Mouse (Mus musculus) liver, embryonic 14.5 days (tissue): ENCODE results near the gene Cdk8. TPM values are rescaled to one million over a fixed set of nuclear protein-coding genes. Genes with fewer than 3 reads are reported as not detected.
A peak's percentile ranks its signal among the peaks of the same experiment; 100 is the strongest.

ENCODE experiments used
- ATAC-seq: fragments of 200-750 bp; cut with Nextera tagmentation; 2 replicates; pipeline ENCODE4 v1.8.0; 2017; ENCODE audit warnings: moderate number of reproducible peaks, mild to moderate bottlenecking, moderate library complexity; ENCODE audit not compliant: insufficient read depth
- DNase-seq, 3 experiments: peaks; one replicate each; pipeline ENCODE4 v3.0.0-alpha.2; 2012 to 2013; ENCODE audit warnings: low read depth in 3 of 3, low spot score in 3 of 3
- H3K27ac ChIP-seq: fragments of 300-500 bp; sonication (generic); 2 replicates; pipeline ENCODE4 v1.5.1; 2014; ENCODE audit warnings: moderate library complexity, mild to moderate bottlenecking, control low read depth, inconsistent platforms
- H3K27me3 ChIP-seq: fragments of 300-500 bp; sonication (generic); 2 replicates; pipeline ENCODE4 v1.6.1; 2014; ENCODE audit warnings: mild to moderate bottlenecking, low read length, moderate library complexity; ENCODE audit not compliant: control insufficient read depth, insufficient read depth
- H3K36me3 ChIP-seq: fragments of 300-500 bp; sonication (generic); replicated peaks from 2 replicates; pipeline ENCODE4 v1.6.1; 2014; ENCODE audit warnings: low read depth; ENCODE audit not compliant: control insufficient read depth, insufficient read depth
- H3K4me1 ChIP-seq, 2 experiments: fragments of 200-500 bp in 1 of 2; fragments of 300-500 bp in 1 of 2; sonication (generic) in 1 of 2; replicated peaks; 2 replicates each; pipeline ENCODE4 v1.6.1; 2012 to 2014; ENCODE audit warnings: antibody characterized with exemption in 1 of 2, inconsistent platforms in 1 of 2, low read length in 1 of 2; ENCODE audit not compliant: control insufficient read depth in 2 of 2, insufficient read depth in 2 of 2
- H3K4me2 ChIP-seq: fragments of 300-500 bp; sonication (generic); 2 replicates; pipeline ENCODE4 v1.6.1; 2014; ENCODE audit warnings: low read depth, mild to moderate bottlenecking, control low read depth, moderate library complexity
- H3K4me3 ChIP-seq, 2 experiments: fragments of 200-500 bp in 1 of 2; fragments of 300-500 bp in 1 of 2; sonication (generic) in 1 of 2; 2 replicates each; pipeline ENCODE4 v1.5.1; 2012 to 2014; ENCODE audit warnings: low read depth in 2 of 2, low read length in 2 of 2, mild to moderate bottlenecking in 2 of 2, control low read depth in 1 of 2, inconsistent platforms in 1 of 2, moderate library complexity in 1 of 2; ENCODE audit not compliant: insufficient read depth in 1 of 2
- H3K9ac ChIP-seq: fragments of 300-500 bp; sonication (generic); replicated peaks from 2 replicates; pipeline ENCODE4 v1.6.1; 2014; ENCODE audit warnings: mild to moderate bottlenecking, control low read depth, moderate library complexity
- H3K9me3 ChIP-seq: fragments of 300-500 bp; sonication (generic); 2 replicates; pipeline ENCODE4 v1.6.1; 2016; ENCODE audit warnings: low read length, mixed read lengths; ENCODE audit not compliant: control insufficient read depth
- CTCF ChIP-seq: IDR thresholded peaks from 2 replicates; pipeline ENCODE4 v1.5.1; 2016; ENCODE audit warnings: antibody characterized with exemption, low read depth, control low read depth
- EP300 ChIP-seq: IDR thresholded peaks from 2 replicates; pipeline ENCODE4 v1.6.1; 2016; ENCODE audit warnings: antibody characterized with exemption, low read depth
- WGBS: fragments of 180-500 bp; shearing (Covaris S2); extraction: QIAGEN DNeasy Blood & Tissue Kit; methylation state at CpG from one replicate; pipeline ENCODE4 v1.1.7; 2014; ENCODE audit not compliant: insufficient replicate concordance; 5-methylcytosine and 5-hydroxymethylcytosine counted together
- polyA plus RNA-seq, 2 experiments: library from polyadenylated mRNA; depleted of rRNA in 1 of 2; stranded (reverse) in 1 of 2; unstranded in 1 of 2; fragments of >200 nt; fragmentation: Nextera tagmentation in 1 of 2; extraction: Ambion mirVana in 1 of 2; gene quantifications; 2 replicates each; pipeline versions ENCODE4 v1.2.1 to v1.2.3; 2012 to 2014

Gene Cdk8
- polyA plus RNA-seq, 2 experiments: 25.8 to 42.5 TPM

- Histone ChIP-seq H3K4me2 (no peak overlapping the region), H3K4me3 (no peak overlapping the region), H3K27me3 (no peaks in the 10 kb centered on the region), H3K36me3 (peaks cover 3% of the 10 kb centered on the region; the same call in 1 of the 2 replicates), H3K4me1 (no peaks in the 10 kb centered on the region), H3K9me3 (peaks cover 2% of the 10 kb centered on the region; the same call in 1 of the 2 replicates), H3K9ac (no peak overlapping the region), H3K27ac (no peak overlapping the region)
- no peak for ATAC-seq
- no peak for DNase-seq
- no peak for TF ChIP-seq EP300
- peak; percentile 51; the same call in 1 of the 2 replicates for TF ChIP-seq CTCF
- WGBS: 85% methylated on average over 6 of the region's 6 CpGs
These were observed 30.4 kb upstream of the Cdk8 start for GRCm38 (mm10) chr5:146200580-146200979.

DNA sequence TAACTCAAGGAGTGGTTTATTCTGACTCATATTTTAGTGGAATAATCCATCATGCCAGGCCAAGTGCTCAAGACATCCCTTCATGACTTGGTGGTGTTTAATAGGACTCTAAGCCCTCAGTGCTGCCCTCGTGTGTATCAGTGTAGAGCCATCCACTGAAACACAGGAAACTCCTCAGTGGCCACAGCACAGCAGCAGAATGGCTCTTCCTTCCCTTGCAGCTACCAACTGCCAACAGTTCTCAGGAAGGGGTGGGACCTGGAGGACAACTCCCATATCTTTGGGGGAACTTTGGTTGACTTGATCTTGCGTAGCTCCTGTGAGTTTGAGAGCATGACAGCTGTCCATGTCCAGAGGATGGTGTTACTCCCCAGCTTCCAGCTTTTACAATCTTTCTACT lies 27.1 kb upstream of the Cdk8 start:
- no peaks in the 10 kb centered on the region for H3K4me1 ChIP-seq
- no peak overlapping the region for H3K4me2 ChIP-seq
- no peak overlapping the region for H3K27ac ChIP-seq
- H3K9ac ChIP-seq: no peak overlapping the region
- TF ChIP-seq EP300 (no peak), CTCF (no peak)
- H3K36me3 ChIP-seq: peaks cover 18% of the 10 kb centered on the region
- H3K9me3 ChIP-seq: peaks cover 2% of the 10 kb centered on the region; the same call in 1 of the 2 replicates
- no peak for DNase-seq
- no peak for ATAC-seq
- no peaks in the 10 kb centered on the region for H3K27me3 ChIP-seq
- H3K4me3 ChIP-seq: no peak overlapping the region
- WGBS: 54% methylated on average over 2 of the region's 2 CpGs

DNA sequence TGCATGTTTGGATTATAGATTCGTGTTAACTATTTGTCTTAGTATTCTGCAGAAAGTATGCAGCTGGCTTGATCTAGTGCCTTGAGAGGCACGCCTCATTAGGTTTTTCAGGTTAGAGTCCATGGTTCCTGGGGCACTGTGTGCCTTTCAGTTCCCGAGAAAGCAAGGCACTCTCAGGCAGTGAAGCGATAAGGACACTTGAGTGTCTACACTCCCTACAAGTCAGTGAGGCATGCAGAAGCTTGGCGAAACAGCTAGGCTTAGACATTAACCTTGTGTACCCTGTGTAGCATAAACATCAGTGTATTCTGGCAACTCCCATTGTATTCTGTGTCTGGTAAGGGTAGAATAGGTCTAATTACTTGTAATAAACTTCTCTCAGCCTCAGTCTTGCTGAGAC lies 25.5 kb upstream of the Cdk8 start:
- Histone ChIP-seq H3K36me3 (peaks cover 26% of the 10 kb centered on the region), H3K27me3 (no peaks in the 10 kb centered on the region), H3K4me1 (no peaks in the 10 kb centered on the region), H3K4me3 (no peak overlapping the region), H3K9me3 (peaks cover 2% of the 10 kb centered on the region; the same call in 1 of the 2 replicates), H3K9ac (no peak overlapping the region), H3K27ac (no peak overlapping the region), H3K4me2 (no peak overlapping the region)
- DNase-seq (no peak), ATAC-seq (no peak)
- WGBS: 82% methylated on average over 5 of the region's 5 CpGs
- no peak for TF ChIP-seq CTCF
- no peak for TF ChIP-seq EP300

DNA sequence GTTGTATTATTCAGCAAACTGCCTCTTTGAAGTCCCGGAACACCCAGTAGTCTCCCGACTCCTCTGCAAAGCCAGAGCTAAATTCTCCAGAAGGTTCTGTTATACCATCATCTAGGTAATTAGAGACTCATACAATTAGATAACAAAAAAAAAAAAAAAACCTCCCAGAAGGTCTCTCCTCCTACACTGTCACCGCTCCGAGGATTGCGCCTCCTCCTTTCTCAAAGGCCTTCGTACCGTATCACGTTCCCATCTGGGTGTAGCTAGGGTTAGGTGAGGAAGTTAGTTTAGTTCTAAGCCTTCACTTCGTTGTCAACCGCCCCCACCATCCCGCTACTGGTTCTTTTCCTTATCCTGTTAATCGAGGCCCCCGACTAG lies 10.5 kb upstream of the Cdk8 start:
- ATAC-seq (peak; percentile 78), DNase-seq (no peak)
- WGBS: 8% methylated on average over 13 of the region's 13 CpGs
- H3K27me3 ChIP-seq: no peaks in the 10 kb centered on the region
- no peak for TF ChIP-seq EP300
- no peak for TF ChIP-seq CTCF
- peak overlapping the region; percentile 96 for H3K9ac ChIP-seq
- peak overlapping the region; percentile 71 to 87 for H3K4me3 ChIP-seq
- H3K9me3 ChIP-seq: no peaks in the 10 kb centered on the region
- H3K36me3 ChIP-seq: peaks cover 15% of the 10 kb centered on the region
- H3K27ac ChIP-seq: peak overlapping the region; percentile 96
- peaks cover 4 to 6% of the 10 kb centered on the region in 2 experiments; a peak in 3 of 4 replicates for H3K4me1 ChIP-seq
- H3K4me2 ChIP-seq: peak overlapping the region; percentile 93

DNA sequence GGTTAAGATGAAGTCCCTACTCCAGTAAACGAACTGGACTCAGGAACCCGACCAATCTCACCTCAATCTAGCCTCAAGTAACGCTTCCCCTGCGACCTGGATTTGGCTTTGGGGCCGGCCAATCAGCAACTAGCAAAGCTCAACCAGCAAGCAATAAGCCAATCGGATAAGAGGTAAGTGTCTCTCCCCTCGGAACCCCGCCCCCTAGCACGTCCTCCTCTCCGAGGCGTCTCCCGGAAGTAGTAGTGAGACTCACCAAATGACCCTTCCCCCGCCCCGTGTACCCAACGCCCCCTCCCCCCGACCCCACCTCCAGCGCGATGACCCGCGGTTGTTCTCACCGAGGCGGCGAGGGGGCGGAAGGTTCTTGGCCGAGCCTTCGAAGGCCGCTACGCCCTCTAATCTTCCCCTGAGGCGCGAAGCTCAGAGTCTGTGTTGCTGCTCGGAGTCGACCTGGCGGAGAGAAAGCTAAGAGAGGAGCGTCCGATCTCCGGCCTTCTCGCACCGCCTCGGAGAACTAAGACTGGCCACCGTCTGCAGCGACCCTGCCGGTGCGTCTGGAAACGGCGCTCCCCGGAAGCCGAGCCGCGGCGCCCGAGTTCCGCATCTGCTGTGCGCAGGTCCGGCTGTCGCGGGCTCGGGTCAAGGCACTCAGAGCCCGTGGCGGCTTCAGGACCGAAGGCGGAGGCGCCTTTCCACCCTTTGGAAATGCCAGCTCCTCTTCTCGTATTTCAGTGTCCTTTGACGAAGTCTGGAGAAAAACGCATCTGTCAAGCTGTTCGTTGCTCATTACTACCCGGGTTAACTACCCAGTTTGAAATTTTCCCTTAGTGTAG lies 9.9 kb upstream of the Cdk8 start, which contains the start of gene Rnf6:
Gene Rnf6, minus strand, starts transcription at position 677 of the 836 bp plus-strand sequence.
- ATAC-seq: peak; percentile 99
- H3K27me3 ChIP-seq: no peaks in the 10 kb centered on the region
- H3K27ac ChIP-seq: peak within 1 kb of the TSS; percentile 96
- H3K9ac ChIP-seq: peak within 1 kb of the TSS; percentile 96
- no peaks in the 10 kb centered on the region for H3K9me3 ChIP-seq
- TF ChIP-seq EP300: no peak
- peak; percentile 55 for TF ChIP-seq CTCF
- peaks cover 9% of the 10 kb centered on the region for H3K36me3 ChIP-seq
- WGBS: under 1% methylated on average over 66 of the region's 67 CpGs
- DNase-seq: peak; percentile 91 to 96 (median 91)
- peak within 1 kb of the TSS; percentile 93 for H3K4me2 ChIP-seq
- peaks cover 4 to 6% of the 10 kb centered on the region in 2 experiments; a peak in 3 of 4 replicates for H3K4me1 ChIP-seq
- peak within 1 kb of the TSS; percentile 71 to 87 for H3K4me3 ChIP-seq
